Mouse (Mus musculus): ENCODE data around the gene Vnn3.

Vnn3 gene

DNA sequence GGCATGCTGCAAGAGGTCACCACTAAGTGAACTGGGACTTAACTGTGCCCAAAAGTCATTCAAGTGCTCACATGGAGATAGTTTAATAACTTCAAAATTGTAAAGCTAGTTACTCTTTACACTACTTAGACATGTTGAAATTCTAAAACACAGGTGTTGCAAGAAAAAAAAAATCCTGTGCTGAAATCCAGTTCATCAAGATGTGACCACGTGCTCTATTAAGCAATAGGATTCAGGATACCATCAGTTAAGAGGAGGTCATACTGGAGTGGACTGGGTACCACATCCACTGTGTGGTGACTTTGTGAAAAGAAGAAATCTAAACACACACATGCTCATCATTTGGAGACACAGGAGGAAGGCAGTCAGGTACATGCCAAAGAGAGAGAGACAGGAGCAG lies 41.7 kb downstream of the Vnn3 start:
- no peak for DNase-seq (ENCODE audit: low read depth)

DNA sequence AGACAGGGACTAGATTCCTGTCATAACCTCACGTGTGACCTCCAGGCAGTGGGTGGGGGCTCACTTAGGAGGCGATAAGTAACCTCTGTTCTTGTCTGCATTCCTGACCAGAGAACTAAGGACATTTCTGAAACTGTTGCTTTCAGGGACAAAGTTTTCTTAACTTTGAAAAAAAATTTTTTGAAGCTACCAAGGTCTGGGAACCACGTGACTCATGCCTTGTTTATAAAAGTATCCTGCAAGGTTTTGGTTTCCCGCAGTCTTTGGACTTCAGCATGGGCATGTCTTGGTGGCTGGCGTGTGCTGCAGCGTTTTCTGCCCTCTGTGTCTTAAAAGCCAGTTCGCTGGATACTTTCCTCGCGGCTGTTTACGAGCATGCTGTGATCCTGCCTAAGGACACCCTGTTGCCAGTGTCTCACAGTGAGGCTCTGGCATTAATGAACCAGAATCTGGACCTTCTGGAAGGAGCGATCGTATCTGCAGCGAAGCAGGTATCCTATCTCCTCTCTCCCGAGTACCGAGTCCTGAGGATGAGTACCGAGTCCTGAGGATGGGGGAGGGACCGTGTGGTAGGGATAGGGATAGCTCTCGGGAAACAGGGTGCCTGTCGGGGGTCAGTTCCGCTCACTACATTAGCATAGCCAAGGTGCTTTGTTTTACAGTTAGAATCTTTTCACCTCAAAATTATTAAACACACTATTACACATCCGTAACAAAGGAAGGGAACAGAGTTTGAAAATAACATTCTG lies 43.5 kb downstream of the Vnn3 start, which contains the start of gene Vnn1:
TSS of gene Vnn1 (plus strand) at position 88 of the 749 bp plus-strand sequence.
- DNase-seq (ENCODE audit: low read depth): peak; percentile 32

- DNase-seq (ENCODE audit: low read depth): no peak
Measured at GRCm38 (mm10) chr10:23895376-23895775, 44.1 kb downstream of the Vnn3 start.

GRCm38 (mm10) chr10:23901119-23901518 lies 49.9 kb downstream of the Vnn3 start:
- DNase-seq (ENCODE audit: low read depth): no peak

GRCm38 (mm10) chr10:23905661-23906060 lies 54.4 kb downstream of the Vnn3 start:
- DNase-seq (ENCODE audit: low read depth): no peak
